Mouse (Mus musculus): ENCODE measurements at regions not wholly inside any gene's neighbourhood (a gene's known extent, or its start where the extent isn't known, plus 50 kb on each side); places are given as distances from the start of the nearest gene placed in this dataset.

DNA sequence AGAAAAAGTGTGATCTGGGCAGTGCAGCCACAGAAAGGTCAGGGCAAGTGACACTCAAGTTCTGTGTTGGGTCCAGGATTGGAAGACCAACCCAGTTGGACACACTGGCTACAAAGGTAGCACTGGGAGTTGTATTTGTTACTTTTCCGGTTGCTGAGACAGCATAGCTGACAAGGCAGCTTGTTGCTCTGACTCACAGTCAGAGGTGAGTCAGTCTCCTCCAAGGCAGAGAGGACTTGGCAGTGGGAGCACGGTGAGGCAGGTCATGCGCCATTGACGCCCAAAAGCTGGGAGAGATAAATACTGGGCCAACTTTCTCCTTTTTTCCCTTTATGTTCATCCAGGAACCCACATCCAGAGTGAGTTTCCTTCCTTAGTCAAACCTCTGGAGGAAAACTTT lies 88.4 kb downstream of the Zfp706 start:
- intact Hi-C loops (cut with DNase I) = no loop called here

DNA sequence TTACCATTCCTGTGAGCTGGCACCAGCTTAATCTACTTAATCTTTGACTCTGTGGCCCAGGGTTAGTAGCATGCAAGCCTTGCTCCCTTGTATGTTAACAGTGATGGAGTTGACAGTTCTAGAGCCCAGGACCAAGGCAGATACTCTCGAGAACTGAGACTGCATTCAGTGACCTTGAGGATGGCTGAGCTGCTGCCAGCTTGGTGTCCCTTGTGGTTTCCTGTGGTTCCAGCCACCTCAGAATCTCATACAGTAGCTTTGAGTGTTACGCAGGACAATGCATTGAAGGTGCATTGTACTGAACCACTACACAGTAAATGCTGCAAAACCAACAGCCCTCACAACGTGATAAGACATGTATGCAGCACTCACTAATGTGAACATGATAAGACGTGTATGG lies 90.6 kb downstream of the Zfp706 start:
- intact Hi-C loops (cut with DNase I) = no loop called here

DNA sequence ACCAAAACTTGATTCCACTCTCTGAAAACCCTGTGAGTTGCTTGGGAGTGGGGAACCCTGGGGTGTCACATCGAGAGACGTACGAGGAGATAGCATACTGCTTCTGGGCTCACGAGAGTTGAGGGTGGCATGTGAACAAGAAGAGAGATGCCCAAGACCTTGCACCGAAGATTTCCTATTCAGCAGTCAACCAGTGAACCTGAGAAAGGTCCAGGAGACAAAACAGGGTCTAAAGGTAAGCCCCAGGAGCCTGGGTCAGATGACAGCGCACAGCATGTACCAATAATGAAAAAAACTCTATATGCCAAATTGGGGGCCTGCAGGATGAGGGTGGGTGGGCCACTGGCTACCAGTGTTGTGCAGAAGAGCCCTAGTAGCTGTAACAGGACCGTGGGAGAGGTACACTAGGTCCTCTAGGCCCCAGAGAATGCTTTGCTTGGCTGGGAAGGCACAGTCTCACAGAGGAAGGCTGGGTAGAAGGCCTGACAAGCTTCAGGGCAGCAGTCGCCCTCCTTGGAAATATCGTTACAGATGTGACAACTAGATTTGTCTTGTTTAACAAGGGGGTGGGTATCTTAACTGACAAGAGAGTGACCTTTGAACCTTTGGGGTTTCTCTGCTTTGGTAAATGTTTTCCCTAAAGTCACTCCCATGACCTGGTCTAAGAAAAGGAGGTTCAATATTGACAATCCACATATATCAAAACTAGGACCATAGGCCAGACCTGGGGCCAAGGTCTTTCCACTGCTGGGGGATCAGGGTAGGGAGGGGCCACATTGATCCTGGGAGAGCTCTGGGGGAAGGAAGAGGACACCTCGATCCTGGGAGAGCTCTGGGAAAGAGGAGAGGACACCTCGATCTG lies 93.1 kb downstream of the Zfp706 start:
- intact Hi-C loops (cut with DNase I) = no loop called here

DNA sequence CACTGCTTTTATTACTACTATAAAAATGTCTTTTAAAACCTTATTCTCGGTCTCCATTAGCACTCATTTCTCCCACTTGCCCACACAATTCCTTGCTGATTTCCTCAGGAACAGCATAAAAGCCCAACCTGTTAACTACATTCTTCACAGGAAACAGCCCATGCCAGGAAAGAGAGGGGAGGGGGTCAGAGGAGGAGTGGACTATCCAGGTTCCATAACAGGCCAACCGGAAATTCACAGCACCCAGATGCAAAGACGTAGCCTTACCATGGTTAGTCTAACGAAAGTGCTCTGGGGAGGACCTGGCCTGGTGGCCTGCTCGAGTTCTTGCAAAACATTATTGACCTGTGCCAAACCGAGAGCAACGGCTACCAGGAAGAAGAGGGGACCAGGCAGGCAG lies 94.3 kb downstream of the Zfp706 start:
- intact Hi-C loops (cut with DNase I) = no loop called here

DNA sequence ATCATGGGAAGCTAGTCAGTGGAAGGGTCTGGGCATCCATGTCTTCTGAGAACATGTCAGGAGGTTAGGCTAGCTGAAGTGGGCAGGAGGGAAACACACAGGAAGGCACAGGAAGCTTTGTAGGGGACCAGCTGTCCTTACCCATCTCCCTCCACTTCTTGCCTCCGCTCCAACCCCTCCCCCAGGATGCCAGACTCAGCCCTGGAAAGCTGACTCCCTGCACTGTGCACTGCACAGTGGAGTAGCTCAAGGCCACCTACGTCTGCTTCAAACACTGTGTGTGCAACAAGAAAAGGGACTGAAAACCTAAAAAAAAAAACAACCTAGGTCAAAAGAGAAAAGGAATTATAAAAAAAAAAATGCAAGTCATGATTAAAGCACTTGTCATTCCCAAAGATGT lies 97.3 kb downstream of the Zfp706 start:
- intact Hi-C loops (cut with DNase I) = no loop called here

DNA sequence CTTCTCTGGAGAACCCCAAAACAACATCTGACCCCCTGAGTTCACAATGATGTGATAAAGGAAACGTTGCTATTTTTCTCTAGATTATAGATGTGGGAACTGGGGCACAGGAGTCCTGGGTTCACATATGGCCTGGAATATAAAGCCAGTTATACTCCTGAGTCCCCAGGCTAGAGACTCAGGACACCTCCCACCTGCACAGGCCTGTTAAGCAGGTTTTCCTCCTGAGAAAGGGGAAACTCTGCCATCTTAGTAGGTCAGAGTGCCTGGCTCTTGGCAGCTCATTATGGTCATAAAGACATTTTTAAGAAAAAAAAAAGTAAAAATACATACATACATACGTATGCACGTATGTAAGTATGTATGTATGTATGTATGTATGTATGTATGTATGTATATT lies 98.1 kb downstream of the Zfp706 start:
- intact Hi-C loops (cut with DNase I) = no loop called here

DNA sequence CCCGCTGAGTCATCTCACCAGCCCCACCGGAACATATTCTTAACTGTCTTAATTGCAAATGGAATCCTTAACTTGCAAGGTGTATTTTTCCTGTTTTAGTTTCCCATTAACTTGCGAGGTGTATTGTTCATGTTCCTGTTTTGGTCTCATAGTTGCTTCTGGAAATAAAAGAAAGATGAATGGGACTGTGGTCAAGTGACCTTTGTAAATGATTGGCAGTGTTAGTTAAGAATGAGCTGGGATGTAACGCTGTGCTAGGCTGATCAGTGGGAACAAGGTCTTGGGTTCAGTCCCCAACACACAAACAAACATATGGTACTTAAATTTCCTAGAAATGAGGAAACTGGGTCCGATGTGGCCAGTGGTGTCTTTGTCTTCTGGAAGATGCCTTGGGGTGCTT lies 100.8 kb downstream of the Zfp706 start:
- intact Hi-C loops (cut with DNase I) = no loop called here

DNA sequence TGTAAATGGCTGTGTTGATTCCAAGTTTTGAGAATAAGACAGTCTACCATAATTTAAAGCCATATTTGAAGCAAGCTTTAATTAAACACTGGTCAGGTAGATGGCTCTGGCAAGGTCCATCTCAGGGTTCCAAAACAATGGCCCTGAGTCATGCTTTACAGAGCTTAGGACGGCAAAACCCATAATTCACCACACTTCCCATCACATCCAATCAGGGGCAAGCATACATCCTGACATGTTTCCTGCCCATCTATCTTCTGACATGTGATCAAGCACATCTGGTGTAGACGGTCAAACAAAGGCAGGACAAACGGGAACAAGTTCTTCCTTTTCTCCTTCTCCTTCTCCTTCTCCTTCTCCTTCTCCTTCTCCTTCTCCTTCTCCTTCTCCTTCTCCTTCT lies 101.5 kb downstream of the Zfp706 start:
- intact Hi-C loops (cut with DNase I) = no loop called here

DNA sequence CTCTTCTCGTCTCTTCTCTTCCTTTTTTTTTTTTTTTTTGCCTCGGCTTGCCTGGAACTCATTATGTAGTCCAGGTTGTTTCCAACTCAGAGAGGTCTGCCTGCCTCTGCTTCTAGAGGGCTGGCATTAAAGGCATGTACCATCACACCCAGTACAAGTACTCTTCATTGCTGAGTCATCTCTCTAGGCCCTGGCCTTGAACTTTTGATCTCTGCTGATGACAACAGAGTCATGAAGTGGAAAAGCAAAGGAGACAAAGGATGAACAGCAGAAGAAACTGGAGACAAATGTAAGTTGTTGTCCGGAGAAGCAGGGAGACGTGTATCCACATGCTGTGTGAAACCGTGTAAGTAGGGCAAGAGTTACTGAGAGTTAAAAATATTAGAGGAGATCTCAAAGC lies 103.7 kb downstream of the Zfp706 start:
- intact Hi-C loops (cut with DNase I) = no loop called here

DNA sequence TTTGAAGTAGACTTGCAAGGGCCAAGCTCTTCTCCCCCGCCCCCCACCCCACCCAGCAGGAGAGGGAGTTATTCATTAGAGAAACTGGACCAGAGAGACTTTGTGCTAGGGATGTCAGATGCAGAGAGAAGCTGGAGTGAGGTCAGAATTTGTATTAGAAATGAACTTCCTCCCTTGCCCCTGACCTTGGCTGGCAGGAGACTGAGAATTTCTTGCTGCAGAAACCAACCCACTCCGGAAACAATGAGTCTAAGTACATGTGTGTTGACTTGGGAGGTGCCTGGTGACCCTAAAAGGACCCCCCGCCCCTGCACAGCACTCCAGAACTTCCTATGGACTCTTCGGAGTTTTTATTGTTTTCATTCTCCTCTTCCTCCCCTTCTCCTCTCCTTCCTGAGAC lies 104.3 kb downstream of the Zfp706 start:
- intact Hi-C loops (cut with DNase I) = no loop called here

DNA sequence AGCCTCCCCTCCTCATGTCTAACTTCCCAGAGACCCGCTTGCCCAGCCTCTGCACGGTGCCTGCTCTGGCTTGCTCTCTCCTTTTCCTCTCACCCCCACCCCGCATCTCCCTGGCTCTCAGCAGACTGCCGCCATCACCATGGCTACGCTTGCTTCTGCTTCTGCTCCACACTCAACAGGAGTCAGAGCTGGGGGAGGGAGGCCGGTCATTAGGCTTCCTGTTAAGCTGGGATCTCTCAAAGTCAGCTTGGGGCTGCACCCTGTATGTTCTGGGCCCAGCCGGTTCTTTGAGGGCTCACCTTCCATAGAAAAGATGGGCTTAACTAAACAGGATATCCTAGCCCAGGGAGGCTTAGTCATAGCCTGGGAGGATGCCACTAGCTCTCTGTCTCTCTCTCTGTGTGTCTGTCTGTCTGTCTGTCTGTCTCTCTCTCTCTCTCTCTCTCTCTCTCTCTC lies 105.7 kb downstream of the Zfp706 start:
- intact Hi-C loops (cut with DNase I) = no loop called here

DNA sequence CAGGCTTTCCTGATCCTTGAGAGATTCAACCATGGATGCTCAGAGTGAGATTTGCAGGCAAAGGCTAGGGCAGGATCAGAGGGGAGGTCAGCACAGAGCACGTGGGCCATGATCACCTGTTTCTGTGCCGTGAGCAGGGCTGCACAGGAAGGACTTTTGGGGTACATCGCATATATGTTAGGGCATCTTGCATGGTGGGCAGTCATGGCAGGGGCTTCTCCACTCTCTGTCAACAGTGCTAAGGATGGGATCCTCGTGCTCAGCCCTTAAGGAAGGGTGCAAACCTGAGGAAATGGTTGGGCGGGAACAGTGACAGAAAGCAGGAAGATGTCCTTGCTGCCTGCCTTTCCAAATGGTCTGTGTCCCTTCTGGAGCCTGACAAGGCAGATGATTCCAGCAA lies 106.2 kb downstream of the Zfp706 start:
- intact Hi-C loops (cut with DNase I) = no loop called here

DNA sequence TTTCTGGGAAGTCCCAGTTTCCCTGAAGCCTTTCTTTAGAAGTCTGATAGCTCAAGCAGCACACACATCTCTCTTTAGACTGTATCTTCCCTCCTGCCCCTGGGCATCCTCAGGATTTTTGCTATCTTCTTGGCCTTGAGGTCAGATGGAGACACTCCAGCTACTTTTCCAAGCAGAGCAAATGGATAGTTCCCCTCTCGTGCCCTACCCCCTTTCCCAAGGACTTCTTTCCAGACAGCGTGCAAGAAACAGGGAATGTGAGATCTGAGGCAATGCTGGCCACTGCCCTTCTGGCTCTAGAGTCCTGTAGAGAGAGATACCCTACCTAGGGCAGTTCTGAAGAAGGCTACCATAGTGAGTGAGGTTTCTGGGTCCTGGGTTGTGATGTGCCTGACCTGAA lies 106.6 kb downstream of the Zfp706 start:
- intact Hi-C loops (cut with DNase I) = no loop called here

DNA sequence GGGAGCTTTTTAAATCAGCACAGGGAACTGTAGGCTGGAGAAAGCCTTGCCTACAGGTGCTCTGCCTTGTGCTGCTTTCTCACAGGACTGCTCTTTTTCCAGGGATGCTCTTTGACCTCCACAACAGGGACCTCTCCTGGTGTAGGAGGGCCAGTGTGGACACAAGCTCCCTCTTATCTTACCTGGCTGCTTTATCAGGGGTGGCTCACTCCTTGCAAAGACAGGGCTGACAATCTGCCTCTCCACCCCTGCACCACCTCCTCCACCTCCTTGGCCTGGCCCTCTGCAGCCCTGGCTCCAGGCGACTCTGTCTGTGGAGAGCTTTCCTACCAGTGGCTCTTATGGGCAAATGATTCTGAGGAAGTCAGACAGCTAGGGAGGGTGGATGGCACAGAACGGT lies 107.7 kb downstream of the Zfp706 start:
- intact Hi-C loops (cut with DNase I) = no loop called here

DNA sequence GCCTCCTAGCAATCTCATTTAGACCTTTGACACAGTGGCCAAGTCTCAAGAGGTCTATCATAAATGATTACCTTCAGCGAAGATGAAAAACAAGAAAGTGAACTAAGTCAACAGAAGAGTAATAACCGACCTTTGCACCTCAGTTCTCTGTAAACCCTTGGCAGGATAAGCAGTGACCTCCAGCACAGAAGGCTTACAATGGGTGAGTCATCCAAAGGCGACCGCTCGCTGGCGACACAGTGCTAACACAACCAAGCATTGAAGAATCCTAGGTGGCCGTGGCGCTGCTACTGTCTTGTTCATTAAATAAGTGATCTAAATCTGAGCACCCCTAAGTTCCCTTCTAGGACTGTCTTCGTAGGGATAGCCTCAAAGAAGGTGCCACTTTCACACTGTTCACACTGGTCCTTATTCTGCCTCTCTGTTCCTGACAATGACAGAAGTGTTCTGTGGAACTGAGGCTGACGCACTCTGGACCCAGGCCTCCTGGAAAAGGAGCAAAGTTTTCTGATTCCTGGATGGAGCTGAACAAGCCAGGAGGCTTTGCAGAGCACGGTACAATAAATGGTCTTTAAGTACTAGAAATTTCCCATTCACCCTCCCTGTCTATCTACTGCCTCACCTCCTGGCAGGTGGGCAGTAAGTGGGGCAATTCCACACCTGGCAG lies 108.6 kb downstream of the Zfp706 start:
- intact Hi-C loops (cut with DNase I) = no loop called here

DNA sequence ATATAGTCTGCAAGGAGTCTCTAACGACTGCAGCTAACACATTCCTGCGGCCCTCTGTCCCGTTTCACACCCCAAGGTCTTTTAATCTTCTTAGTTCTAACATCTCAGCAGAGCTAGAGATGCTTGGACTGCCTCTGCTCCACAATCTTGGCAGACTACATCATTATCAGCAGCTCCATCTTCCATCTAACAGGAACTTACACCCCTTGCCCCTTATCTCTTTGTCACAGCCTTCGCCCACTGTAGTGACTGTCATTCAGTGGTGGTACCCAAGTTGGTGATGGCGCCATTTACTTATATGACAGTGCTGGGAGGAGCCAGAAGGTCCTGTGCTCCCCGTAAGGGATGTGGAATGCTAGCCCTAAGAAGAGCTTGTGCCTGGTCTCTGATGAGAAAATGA lies 109.2 kb downstream of the Zfp706 start:
- intact Hi-C loops (cut with DNase I) = no loop called here

DNA sequence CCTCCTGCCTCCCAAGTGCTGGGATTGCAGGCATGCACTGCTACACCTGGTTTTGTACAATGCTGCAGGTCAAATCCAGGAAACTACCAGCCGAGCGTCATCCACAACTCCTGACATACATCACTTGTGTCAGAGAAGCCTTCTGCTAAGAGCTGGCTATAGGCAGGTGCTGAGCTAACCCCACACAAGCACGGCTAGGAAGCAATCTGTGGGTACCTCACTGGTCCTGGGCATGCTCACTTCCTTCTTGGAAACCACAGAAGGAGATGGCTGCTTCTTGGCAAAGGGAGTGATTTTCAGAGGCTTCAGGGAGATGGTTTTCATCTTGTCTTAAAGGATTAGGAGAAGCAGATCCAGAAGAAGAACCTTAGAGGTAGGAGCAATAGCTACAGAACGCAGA lies 111.3 kb downstream of the Zfp706 start:
- intact Hi-C loops (cut with DNase I) = no loop called here

DNA sequence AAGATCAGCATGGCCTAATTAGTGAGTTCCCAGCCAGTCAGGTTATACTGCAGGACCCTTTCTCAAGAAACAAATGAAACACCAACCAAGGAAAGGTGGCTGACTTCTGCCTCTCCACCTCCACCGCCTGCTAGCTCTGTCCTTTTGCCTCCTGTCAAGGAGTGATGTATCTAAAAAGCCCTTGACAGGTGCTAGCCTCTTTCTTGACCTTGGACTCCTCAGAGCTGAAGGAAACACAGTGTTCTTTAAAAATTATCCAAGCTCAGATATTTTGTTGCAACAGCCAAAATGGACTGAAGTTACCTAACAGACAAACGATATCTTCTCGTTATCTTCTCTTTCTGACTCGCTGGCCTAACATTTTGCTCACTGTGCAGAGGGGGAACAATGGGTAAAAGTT lies 112.5 kb downstream of the Zfp706 start:
- intact Hi-C loops (cut with DNase I) = no loop called here

DNA sequence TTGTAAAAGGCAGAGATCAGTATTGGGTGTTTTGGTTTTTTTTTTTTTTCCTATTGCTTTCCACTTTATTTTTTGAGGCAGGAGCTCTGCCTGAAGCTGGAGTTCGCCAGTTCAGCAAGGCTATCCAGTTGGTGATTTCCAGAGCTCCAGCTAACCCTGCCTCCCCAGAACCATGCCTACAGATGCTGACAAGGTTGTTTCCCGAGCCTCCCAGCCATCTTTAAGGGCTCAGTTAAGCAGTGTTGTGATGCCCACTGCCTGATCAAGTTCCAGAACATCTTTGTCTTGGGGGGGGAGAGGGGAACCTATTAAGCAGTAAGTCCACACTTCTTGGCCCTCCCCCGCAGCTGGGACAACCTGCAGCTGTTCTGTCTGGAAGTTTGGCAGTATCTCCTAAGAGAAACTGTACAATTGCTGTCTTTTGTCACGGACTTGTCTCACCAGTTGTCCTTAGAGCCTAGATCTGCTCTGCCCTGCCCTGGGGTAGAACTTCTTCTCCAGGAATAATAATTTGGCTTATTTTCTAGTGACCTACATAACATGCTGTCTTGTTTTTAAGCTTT lies 114.1 kb downstream of the Zfp706 start:
- intact Hi-C loops (cut with DNase I) = no loop called here

DNA sequence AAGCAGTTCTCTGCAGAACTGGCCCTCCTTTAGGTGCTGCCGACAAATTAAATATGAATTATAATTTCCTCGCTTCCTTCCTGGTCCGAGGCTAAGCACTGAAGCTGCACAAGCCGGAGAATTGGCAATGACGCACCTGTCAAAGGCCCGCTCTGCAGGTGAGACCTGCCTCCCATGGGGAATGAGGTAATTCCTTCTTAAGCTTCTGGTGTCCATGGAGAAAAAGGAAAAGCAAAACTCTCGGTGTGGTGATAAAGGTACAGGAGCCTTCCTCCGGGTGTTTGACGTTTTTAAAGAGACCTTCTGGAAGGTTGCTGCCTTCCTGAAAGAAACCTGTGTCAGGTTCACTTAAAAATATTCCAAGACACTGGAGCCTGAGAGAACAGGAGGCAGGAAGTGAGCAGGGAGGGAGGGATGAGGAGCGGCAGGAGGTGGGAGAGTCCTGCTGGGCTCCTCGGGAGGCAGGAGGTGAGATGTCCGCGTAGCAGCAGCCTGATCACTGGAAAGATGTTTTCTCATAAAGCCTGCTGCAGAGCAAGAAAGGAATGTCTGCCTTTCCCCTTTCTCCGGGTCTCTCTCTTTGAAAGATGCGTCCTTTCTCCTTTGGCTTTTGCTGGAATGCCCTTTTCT lies 114.9 kb downstream of the Zfp706 start:
- intact Hi-C loops (cut with DNase I) = no loop called here

DNA sequence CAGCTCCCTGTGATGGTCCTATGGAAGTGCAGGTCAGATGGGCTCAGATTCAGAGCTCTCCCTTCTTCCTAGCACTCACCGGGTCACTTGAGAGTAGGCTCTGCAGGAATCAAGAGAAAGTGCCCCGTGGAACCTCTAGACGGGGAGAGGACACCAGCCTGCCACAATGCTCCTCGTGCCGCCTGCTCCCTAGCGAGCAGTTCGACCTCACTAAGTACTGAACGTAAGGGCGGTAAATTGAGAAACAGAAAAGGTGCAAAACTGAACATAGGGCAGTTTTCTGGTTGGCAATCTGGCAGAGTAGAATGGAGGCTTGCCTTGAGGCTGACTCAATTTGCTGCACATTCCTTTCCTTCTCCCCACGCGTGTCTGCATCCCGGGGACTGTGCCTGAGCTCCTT lies 115.7 kb downstream of the Zfp706 start:
- intact Hi-C loops (cut with DNase I) = no loop called here

DNA sequence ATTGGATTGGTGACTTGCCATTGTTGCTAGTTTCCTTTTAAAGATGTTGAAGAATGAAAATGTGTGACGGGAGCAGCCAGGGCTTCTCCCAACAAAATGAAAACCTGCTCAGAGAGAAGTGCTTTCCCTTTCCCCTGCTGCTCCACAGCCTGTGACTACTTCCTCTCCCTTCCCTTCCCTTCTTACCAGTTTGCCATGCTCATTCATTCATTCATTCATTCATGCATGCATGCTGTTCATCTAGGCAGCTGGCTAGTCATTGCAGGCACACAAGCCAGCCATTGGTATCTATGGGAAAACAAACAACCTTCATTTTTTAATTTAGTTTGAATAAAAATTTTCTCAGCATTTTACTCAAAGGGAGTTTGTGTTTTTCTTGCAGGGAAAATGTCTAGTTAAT lies 116.3 kb downstream of the Zfp706 start:
- intact Hi-C loops (cut with DNase I) = no loop called here

All from adrenal gland (tissue).